Mouse (Mus musculus) Patski (cell line): Measurements from ENCODE around the gene Srp68. TPM values are rescaled to one million over a fixed set of nuclear protein-coding genes. Genes with fewer than 3 reads are reported as not detected.
A peak's percentile ranks its signal among the peaks of the same experiment; 100 is the strongest.

Experiments
- ATAC-seq: fragments of 100-300 bp; one replicate; pipeline ENCODE4 v1.8.0; 2021
- CTCF ChIA-PET: fragments of 350-600 bp; sonication (Branson Sonifier 250); formaldehyde crosslinking; loops from one replicate; lab custom pipeline; 2022; ENCODE audit warnings: inconsistent platforms; lab: Charles Lee
- POLR2A ChIA-PET: fragments of 350-600 bp; sonication (Branson Sonifier 250); formaldehyde crosslinking; loops from one replicate; lab custom pipeline; 2022; ENCODE audit warnings: antibody characterized with exemption, inconsistent platforms; lab: Charles Lee
- DNase-seq: peaks from one replicate; pipeline ENCODE4 v3.0.0-alpha.2; 2011; ENCODE audit warnings: low read depth, low spot score
- H3K27me3 ChIP-seq: fragments of 371-371 bp; one replicate; pipeline ENCODE4 v1.5.1; 2021
- CTCF ChIP-seq: fragments of 100-300 bp; IDR thresholded peaks from one replicate; pipeline ENCODE4 v1.5.1; 2021
- in situ Hi-C: fragments of 300-500 bp; cut with MboI; formaldehyde crosslinking; loops from 3 replicates; pipeline ENCODE4 v1.11.1; 2018; ENCODE audit warnings: low pct_unique_long_range_greater_than_20kb, mixed read lengths
- polyA plus RNA-seq: library from polyadenylated mRNA; unstranded; gene quantifications from one replicate; pipeline ENCODE4 v1.2.3, GENCODE M21; 2021

Gene Srp68
- polyA plus RNA-seq, result 90.1 TPM

DNA sequence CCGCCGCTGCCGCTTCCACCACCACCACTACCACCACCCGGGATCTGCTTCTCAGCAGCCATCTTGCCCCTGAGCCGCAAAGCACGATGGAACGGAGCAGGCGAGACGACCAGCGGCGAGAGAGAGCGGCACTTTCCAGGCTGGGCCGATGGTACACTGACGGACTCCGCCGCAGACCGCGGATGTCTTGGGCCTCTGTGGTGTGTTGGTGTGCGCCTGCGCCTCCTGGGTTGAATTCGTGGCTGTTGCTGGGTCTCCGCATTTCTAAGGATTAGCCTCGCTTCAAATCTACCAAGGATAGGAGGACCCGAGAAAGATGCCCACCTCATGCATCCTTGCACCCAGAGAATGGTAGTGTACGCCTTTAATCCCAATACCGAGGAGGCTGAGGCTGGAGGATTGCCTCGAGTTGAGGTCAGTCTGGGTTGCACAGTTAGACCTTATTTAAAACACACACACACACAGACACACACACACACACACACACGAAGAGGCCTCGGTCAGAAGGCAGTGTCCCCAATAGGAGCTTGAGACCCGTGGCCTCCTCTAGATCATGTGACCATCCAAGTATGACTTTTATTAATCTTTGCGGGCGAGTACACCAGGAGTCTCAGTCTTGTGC, at the start of gene Srp68:
Gene Srp68, minus strand, starts transcription at position 173 of the 622 bp plus-strand sequence.
- CTCF ChIA-PET, result interaction anchor here (0.8 to 1.1 kb wide), 2 partner anchors 20 kb away, joined by 3 to 4 read pairs; no protein-coding TSS in a partner anchor
- ATAC-seq (peak; percentile 69), DNase-seq (peak; percentile 77)
- in situ Hi-C loops, result no loop called here
- no peak for TF ChIP-seq CTCF
- H3K27me3 ChIP-seq, result no peaks in the 10 kb centered on the region
- POLR2A ChIA-PET, result interaction anchor here (0.6 to 1.9 kb wide), 6 partner anchors 10 to 1676 kb away, joined by 3 to 9 read pairs (median 3); no protein-coding TSS in a partner anchor

DNA sequence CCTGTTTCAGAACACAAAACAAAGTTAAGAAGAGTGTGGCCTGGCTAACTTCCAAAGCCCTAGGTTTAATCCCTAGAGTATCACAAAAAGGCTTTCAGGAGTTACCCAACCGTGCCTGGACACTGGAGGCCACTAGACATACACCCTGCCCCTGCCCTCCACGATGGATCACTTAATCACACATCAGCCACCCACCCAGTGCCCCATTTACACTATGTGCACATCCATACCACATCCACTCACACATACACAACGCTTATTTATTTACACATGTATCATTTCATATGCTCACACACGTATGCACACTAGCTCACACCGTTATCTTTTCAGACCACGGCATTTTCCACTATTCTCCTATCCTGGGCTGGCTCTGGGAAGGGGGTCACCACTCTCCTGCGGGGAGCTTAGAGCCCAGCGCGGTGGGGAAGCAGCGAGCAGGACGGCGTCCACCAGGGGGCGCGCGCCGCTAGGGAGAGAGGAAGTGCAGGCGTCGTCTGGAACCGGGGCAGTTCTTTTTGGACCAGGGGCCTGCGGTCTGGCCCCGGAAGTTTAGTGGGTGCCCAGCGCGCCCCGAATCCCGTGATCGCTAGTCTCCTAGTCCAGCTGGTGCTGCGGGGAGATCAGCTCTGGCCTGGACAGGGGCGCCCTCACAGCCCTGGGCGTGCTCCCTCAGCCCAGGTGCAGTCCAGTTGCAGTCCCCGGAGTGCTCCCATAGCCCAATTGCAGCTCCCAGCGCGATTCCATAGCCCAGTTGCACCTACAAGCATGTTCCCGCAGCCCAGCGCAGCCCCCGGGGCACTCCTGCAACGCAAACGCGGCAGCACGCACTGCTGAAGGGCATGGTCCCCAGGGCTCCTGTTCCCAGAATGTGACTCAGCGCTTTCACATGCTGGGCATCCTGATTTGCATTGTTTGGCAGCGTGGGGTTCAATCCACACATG, 45.0 kb upstream of the Srp68 start:
- ATAC-seq (peak; percentile 76), DNase-seq (no peak)
- H3K27me3 ChIP-seq, result no peaks in the 10 kb centered on the region
- in situ Hi-C loops, result loop anchor here (5.0 kb wide), 2 partner anchors 48 to 123 kb away; no protein-coding TSS in a partner anchor
- peak; percentile 100 for TF ChIP-seq CTCF
- ChIA-PET CTCF (interaction anchor here (0.8 to 3.7 kb wide), 21 partner anchors 9 to 151 kb away, joined by 3 to 19 read pairs (median 4); partner anchors contain the start of genes Exoc7 and Foxj1), POLR2A (interaction anchor here (0.8 to 1.3 kb wide), 3 partner anchors 14 to 89 kb away, joined by 3 to 5 read pairs (median 3); partner anchors contain the start of gene Foxj1)

DNA sequence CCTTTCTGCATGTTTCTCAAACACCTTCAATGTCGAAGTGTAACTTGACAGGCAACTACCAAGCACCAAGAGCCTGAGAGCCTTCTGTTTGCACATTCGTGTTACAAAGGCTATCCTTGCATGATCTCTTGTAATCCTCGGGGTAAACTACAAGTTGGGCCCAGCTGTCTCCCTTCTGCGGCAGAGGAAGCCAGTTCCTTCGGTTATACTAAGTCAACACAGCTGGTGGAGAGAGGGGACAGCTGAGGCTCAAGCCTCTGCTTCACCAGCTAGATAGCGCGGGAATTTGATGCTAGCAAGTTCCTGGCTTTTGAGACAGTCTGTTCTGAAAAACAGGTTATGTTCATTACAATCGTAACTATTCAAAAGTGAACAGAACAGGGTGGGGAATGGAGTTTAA, 38.3 kb upstream of the Srp68 start:
- in situ Hi-C loops, result no loop called here
- no peaks in the 10 kb centered on the region for H3K27me3 ChIP-seq
- no peak for DNase-seq
- CTCF ChIA-PET, result interaction anchor here (0.6 kb wide), 1 partner anchor 143 kb away, joined by 3 read pairs; no protein-coding TSS in a partner anchor
- POLR2A ChIA-PET, result no interaction called here
- no peak for TF ChIP-seq CTCF
- ATAC-seq, result no peak

DNA sequence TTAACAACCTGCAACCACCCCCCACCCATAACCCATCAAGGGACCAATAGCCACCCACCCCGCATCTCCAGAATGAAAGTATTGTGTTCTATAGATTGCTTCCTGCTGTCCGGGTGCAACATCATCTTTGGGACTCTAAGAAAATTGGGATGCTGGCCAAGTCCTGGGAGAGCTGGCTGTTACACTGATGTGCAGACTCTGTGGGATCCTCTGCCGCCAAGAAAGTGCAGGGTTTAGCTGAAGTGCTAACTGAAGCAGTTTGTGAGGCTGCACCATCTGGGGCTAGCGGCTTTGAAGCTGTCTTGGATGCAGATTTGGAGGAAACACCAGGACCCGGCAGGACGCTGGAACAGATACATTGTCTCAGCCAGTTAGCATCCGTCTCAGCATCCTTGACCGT, 37.2 kb upstream of the Srp68 start:
- ChIA-PET CTCF (interaction anchor here (2.2 kb wide), 1 partner anchor 7 kb away, joined by 7 read pairs; no protein-coding TSS in a partner anchor), POLR2A (no interaction called here)
- in situ Hi-C loops, result no loop called here
- no peaks in the 10 kb centered on the region for H3K27me3 ChIP-seq
- TF ChIP-seq CTCF, result no peak
- DNase-seq, result no peak
- no peak for ATAC-seq

DNA sequence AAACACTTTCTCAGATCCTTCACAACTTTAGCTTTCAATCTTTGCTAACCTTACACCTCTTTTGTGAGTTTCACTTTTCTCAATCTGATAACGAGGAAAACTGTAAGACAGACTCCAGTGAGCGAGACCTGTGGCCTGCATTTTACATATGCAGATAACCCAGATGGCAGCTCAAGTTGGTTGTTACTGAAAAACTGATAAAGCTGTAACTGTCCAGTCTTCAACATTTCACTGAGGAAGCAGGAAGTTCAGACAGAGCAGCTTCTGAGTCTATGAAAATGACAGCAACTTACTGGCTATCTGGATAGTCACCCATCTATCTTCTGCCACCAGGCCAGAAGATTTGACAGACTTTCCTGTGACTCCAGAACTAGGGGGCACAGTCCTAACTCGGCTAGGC, 35.6 kb upstream of the Srp68 start:
- no peak for DNase-seq
- no peak for TF ChIP-seq CTCF
- ATAC-seq, result no peak
- no peaks in the 10 kb centered on the region for H3K27me3 ChIP-seq
- ChIA-PET POLR2A (no interaction called here), CTCF (interaction anchor here (2.2 kb wide), 1 partner anchor 9 kb away, joined by 7 read pairs; no protein-coding TSS in a partner anchor)
- in situ Hi-C loops, result no loop called here

DNA sequence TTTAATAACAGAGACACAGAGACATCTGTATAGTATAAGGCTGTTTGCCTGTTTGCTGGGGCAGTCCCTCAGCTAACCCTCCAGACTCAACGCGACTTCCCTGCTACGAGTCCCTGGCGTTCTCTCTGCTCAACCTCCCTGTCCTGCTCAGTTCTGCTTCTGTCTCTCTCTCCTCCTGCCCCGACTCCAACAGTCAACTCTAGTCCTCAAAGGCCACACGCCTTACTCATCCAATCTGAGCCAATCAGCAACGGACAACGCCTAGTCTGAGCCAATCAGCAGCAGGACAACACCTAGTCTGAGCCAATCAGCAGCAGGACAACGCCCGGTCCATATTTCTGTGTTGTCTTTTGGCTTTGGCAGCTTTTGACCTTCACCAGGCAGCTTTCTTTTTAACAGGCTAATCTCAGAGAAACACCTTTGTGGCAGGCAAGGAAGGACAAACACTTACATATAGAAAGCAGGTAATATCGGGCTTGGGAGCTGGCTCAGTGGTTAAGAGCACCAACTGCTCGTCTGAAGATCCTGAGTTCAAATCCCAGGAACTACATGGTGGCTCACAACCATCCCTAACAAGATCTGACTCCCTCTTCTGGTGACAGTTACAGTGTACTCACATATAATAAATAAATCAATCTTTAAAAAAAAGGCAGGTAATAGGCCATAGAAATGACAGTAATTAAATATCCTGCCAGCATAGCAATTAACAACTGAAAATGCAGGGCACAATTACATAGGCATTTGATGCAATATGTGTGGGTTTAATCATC, 33.9 kb upstream of the Srp68 start:
- ChIA-PET POLR2A (no interaction called here), CTCF (interaction anchor here (2.3 kb wide), 1 partner anchor 11 kb away, joined by 11 read pairs; no protein-coding TSS in a partner anchor)
- ATAC-seq (no peak), DNase-seq (no peak)
- H3K27me3 ChIP-seq, result no peaks in the 10 kb centered on the region
- no peak for TF ChIP-seq CTCF
- in situ Hi-C loops, result no loop called here

DNA sequence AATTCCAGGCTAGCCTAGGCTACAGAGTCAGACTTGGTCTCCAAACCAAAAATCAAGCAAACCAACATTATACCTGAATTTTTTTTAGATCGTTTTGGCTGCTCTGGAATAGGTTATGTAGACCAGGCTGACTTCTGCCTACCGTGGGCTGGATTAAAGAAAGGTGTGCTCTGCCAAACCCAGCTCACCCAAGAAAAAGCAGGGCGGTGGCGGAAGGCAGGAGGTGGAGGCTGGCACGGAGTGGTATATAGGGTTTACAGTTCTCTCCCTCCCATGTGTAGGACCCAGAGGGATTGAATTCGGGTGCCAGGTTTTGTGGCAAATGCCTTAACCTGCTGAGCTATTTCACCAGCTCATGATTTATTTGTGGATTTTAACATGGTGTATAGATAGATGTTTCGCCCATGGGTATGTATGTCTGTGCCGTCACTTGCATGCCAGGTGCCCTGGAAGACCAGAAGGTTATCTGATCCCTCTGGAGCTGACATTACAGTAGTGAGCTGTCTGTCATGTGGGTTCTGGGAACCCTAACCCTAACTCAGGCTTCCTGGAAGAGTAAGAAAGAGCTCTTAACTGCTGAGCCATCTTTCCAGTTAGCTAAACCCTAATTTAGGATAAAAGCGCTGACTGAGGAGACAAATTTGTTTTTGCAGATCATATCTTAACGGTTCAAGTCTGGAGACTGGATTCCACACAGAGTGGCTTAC, 33.2 kb upstream of the Srp68 start, which contains the start of gene Exoc7:
Gene Exoc7, minus strand, starts transcription at position 215 of the 707 bp plus-strand sequence.
- in situ Hi-C loops, result no loop called here
- POLR2A ChIA-PET, result interaction anchor here (0.9 to 1.3 kb wide), 3 partner anchors 21 to 85 kb away, joined by 3 to 4 read pairs (median 3); no protein-coding TSS in a partner anchor
- no peaks in the 10 kb centered on the region for H3K27me3 ChIP-seq
- ATAC-seq, result no peak
- no peak for DNase-seq
- no peak for TF ChIP-seq CTCF
- CTCF ChIA-PET, result interaction anchor here (1.1 to 2.3 kb wide), 3 partner anchors 10 to 13 kb away, joined by 3 to 11 read pairs (median 7); no protein-coding TSS in a partner anchor

DNA sequence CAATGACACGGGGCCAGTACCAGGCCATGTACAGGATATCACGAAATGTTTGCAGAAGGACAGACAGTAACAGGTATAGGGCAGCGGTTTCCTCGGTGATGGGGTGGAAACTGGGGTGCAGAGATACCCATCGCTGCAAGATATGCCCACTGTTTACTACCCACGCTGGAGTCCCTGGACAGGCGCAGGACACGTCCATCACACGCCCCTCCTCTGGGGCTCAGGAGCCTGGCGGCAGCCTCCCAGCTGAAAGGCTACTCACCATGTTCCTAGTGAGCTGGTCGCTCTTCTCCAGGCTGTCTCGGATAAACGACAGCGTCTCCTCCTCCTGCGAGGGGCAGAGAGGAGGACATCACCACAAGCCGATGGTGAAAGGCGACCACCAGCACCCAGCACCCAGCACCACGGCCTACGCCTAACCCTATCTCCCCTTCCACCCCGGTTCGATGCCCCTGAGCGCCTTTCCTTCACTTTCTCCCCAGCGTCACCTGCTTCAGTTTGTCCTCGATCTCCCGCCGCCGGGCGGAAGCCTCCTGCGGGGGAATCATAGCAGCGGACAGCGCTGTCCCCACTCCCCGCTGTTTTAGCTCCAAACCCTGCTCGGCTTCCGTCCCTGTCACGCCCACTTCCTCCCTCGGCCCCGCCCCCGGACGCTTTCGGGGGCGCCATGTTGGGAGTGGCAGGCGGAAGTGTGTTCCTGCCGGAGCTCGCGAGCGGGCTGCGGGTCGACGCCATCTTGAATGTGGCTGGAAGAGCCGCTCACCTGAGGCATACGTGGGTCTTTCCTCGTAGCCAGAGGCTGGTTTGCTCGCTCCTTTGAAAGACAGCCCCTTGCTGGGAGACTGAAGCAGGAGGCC, 32.3 kb upstream of the Srp68 start:
- ATAC-seq (peak; percentile 78), DNase-seq (no peak)
- POLR2A ChIA-PET, result interaction anchor here (0.9 to 1.4 kb wide), 4 partner anchors 12 to 84 kb away, joined by 3 to 4 read pairs (median 4); no protein-coding TSS in a partner anchor
- CTCF ChIA-PET, result interaction anchor here (0.7 to 2.3 kb wide), 4 partner anchors 10 to 30 kb away, joined by 3 to 11 read pairs (median 5); no protein-coding TSS in a partner anchor
- in situ Hi-C loops, result no loop called here
- H3K27me3 ChIP-seq, result no peaks in the 10 kb centered on the region
- no peak for TF ChIP-seq CTCF
